Mouse (Mus musculus) liver, adult 2 months (tissue): ENCODE results near the gene Zfp652. TPM values are rescaled to one million over a fixed set of nuclear protein-coding genes. Genes with fewer than 3 reads are reported as not detected.

Experiments
- DNase-seq: peaks from one replicate; pipeline ENCODE4 v3.0.0-alpha.2; 2011; ENCODE audit warnings: low read depth, low spot score; ENCODE audit errors: extremely low read depth
- H3K27ac ChIP-seq: fragments of 200-500 bp; replicated peaks from 2 replicates; pipeline ENCODE4 v1.5.1; 2012; ENCODE audit warnings: low read depth, mild to moderate bottlenecking, control low read depth, inconsistent platforms, low read length; ENCODE audit not compliant: insufficient read depth
- H3K27me3 ChIP-seq: fragments of 200-500 bp; 2 replicates; pipeline ENCODE4 v1.6.1; 2012; ENCODE audit warnings: mild to moderate bottlenecking, moderate library complexity, low read length, inconsistent platforms; ENCODE audit not compliant: control insufficient read depth, insufficient read depth
- H3K36me3 ChIP-seq: fragments of 200-500 bp; 2 replicates; pipeline ENCODE4 v1.6.1; 2012; ENCODE audit warnings: low read length, inconsistent platforms; ENCODE audit not compliant: control insufficient read depth, insufficient read depth
- H3K4me1 ChIP-seq: fragments of 200-500 bp; 2 replicates; pipeline ENCODE4 v1.6.1; 2011; ENCODE audit warnings: low read length; ENCODE audit not compliant: control insufficient read depth, insufficient read depth
- H3K4me3 ChIP-seq: fragments of 200-500 bp; 2 replicates; pipeline ENCODE4 v1.5.1; 2011; ENCODE audit warnings: low read depth, mild to moderate bottlenecking, control low read depth, low read length, moderate library complexity; ENCODE audit not compliant: insufficient read depth
- H3K79me2 ChIP-seq: fragments of 200-500 bp; 2 replicates; pipeline ENCODE4 v1.6.1; 2012; ENCODE audit warnings: inconsistent platforms, mild to moderate bottlenecking, low read length, moderate library complexity; ENCODE audit not compliant: control insufficient read depth, insufficient read depth
- H3K9ac ChIP-seq: fragments of 200-500 bp; 2 replicates; pipeline ENCODE4 v1.6.1; 2012; ENCODE audit warnings: low read depth, mild to moderate bottlenecking, control low read depth, inconsistent platforms, low read length
- CTCF ChIP-seq: fragments of 200-500 bp; IDR thresholded peaks from 2 replicates; pipeline ENCODE4 v1.5.1; 2011; ENCODE audit warnings: low read depth, low read length, control low read depth
- POLR2A ChIP-seq: fragments of 200-500 bp; IDR thresholded peaks from 2 replicates; pipeline ENCODE4 v1.6.1; 2011; ENCODE audit warnings: low read length, control low read depth; ENCODE audit not compliant: insufficient read depth; ENCODE audit errors: extremely low read depth
- WGBS: fragments of 180-500 bp; shearing (Covaris S2); methylation state at CpG from one replicate; pipeline ENCODE4 v1.1.7; 2018; 5-methylcytosine and 5-hydroxymethylcytosine counted together
- polyA plus RNA-seq: library from polyadenylated mRNA; depleted of rRNA; stranded (reverse); fragments of >200 nt; gene quantifications from 2 replicates; pipeline ENCODE4 v1.2.3, GENCODE M21; 2012
- total RNA-seq: library from RNA; depleted of rRNA; stranded (reverse); fragments of >200 nt; gene quantifications from 2 replicates; pipeline ENCODE4 v1.2.3, GENCODE M21; 2014

Zfp652 gene
- total and polyA plus RNA-seq, 2 experiments: 9.1 to 11.1 TPM

- H3K36me3 ChIP-seq: peaks cover 31% of the 10 kb centered on the region
- TF ChIP-seq POLR2A (no peak), CTCF (no peak)
- H3K27ac ChIP-seq: no peak overlapping the region
- 95% methylated on average over 14 of the region's 14 CpGs for WGBS
- no peak overlapping the region for H3K9ac ChIP-seq
- no peaks in the 10 kb centered on the region for H3K79me2 ChIP-seq
- H3K27me3 ChIP-seq: no peaks in the 10 kb centered on the region
- DNase-seq: no peak
- no peak overlapping the region for H3K4me3 ChIP-seq
- no peaks in the 10 kb centered on the region for H3K4me1 ChIP-seq
These were observed 34.4 kb upstream of the Zfp652 start for GRCm38 (mm10) chr11:95677925-95678701.

- Histone ChIP-seq H3K36me3 (peaks cover 23% of the 10 kb centered on the region), H3K4me1 (no peaks in the 10 kb centered on the region), H3K27ac (no peak overlapping the region), H3K4me3 (no peak overlapping the region), H3K9ac (no peak overlapping the region), H3K79me2 (no peaks in the 10 kb centered on the region), H3K27me3 (no peaks in the 10 kb centered on the region)
- TF ChIP-seq POLR2A (no peak), CTCF (no peak)
- WGBS: 85% methylated on average over 9 of the region's 9 CpGs
- no peak for DNase-seq
These were observed 30.4 kb upstream of the Zfp652 start for GRCm38 (mm10) chr11:95681995-95682601.

GRCm38 (mm10) chr11:95682946-95683345 lies 29.5 kb upstream of the Zfp652 start:
- Histone ChIP-seq H3K27ac (no peak overlapping the region), H3K4me3 (no peak overlapping the region)
- WGBS: 38% methylated on average over 3 of the region's 3 CpGs

GRCm38 (mm10) chr11:95686031-95686430 lies 26.4 kb upstream of the Zfp652 start:
- H3K9ac ChIP-seq: no peak overlapping the region
- WGBS: 0% methylated on average over 4 of the region's 4 CpGs
- H3K4me1 ChIP-seq: no peaks in the 10 kb centered on the region; the same call in 1 of the 2 replicates
- H3K27ac ChIP-seq: no peak overlapping the region
- H3K4me3 ChIP-seq: no peak overlapping the region
- no peak for TF ChIP-seq POLR2A
- peak; percentile 93 for TF ChIP-seq CTCF
- DNase-seq: peak; percentile 51
- H3K79me2 ChIP-seq: no peaks in the 10 kb centered on the region
- no peaks in the 10 kb centered on the region for H3K27me3 ChIP-seq
- H3K36me3 ChIP-seq: no peaks in the 10 kb centered on the region

More at GRCm38 (mm10) chr11:95682946-95683345, 29.5 kb upstream of the Zfp652 start:
- Histone ChIP-seq H3K27me3 (no peaks in the 10 kb centered on the region), H3K4me1 (no peaks in the 10 kb centered on the region; the same call in 1 of the 2 replicates), H3K9ac (no peak overlapping the region), H3K36me3 (peaks cover 18% of the 10 kb centered on the region), H3K79me2 (no peaks in the 10 kb centered on the region)
- peak; percentile 61 for DNase-seq
- no peak for TF ChIP-seq CTCF
- TF ChIP-seq POLR2A: no peak

GRCm38 (mm10) chr11:95687084-95687656 lies 25.3 kb upstream of the Zfp652 start:
- no peak overlapping the region for H3K9ac ChIP-seq

More at GRCm38 (mm10) chr11:95687084-95687656, 25.3 kb upstream of the Zfp652 start:
- 57% methylated on average over 11 of the region's 11 CpGs for WGBS
- Histone ChIP-seq H3K4me3 (no peak overlapping the region), H3K79me2 (no peaks in the 10 kb centered on the region), H3K36me3 (no peaks in the 10 kb centered on the region), H3K4me1 (no peaks in the 10 kb centered on the region; the same call in 1 of the 2 replicates), H3K27me3 (no peaks in the 10 kb centered on the region), H3K27ac (no peak overlapping the region)
- no peak for DNase-seq
- TF ChIP-seq CTCF (peak; percentile 51), POLR2A (no peak)
